Mouse (Mus musculus) ES-E14 (cell line): ENCODE data around the gene Fancl. TPM values are rescaled to one million over a fixed set of nuclear protein-coding genes. Genes with fewer than 3 reads are reported as not detected.
A peak's percentile ranks its signal among the peaks of the same experiment; 100 is the strongest.
"Not testable (repeated sequence)": the region's sequence is repeated elsewhere in the genome, so short reads cannot be mapped to it uniquely, and the experiment has no call there.

ENCODE experiments used
- DNase-seq: peaks from one replicate; pipeline ENCODE4 v3.0.0-alpha.2; 2013; ENCODE audit warnings: low read depth, low spot score
- H3K27ac ChIP-seq: 2 replicates; pipeline ENCODE4 v1.5.1; 2012; ENCODE audit warnings: low read depth, mild to moderate bottlenecking, low read length, moderate library complexity, mixed read lengths; ENCODE audit not compliant: poor library complexity, insufficient read depth, severe bottlenecking
- H3K36me3 ChIP-seq: 2 replicates; pipeline ENCODE4 v1.6.1; 2012; ENCODE audit warnings: mild to moderate bottlenecking, low read length, moderate library complexity, mixed read lengths; ENCODE audit not compliant: control insufficient read depth, poor library complexity, insufficient read depth, severe bottlenecking
- H3K4me1 ChIP-seq, 2 experiments: fragments of 150-350 bp in 1 of 2; sonication (generic) in 1 of 2; 2 replicates each; pipeline ENCODE4 v1.6.1; 2012; ENCODE audit warnings: low read length in 2 of 2, mild to moderate bottlenecking in 1 of 2, mixed read lengths in 1 of 2; ENCODE audit not compliant: control insufficient read depth in 2 of 2, insufficient read depth in 2 of 2, poor library complexity in 1 of 2
- H3K4me3 ChIP-seq, 2 experiments: fragments of 150-350 bp in 1 of 2; sonication (generic) in 1 of 2; 2 replicates each; pipeline ENCODE4 v1.5.1; 2012; ENCODE audit warnings: low read length in 2 of 2, low read depth in 1 of 2, mild to moderate bottlenecking in 1 of 2, mixed read lengths in 1 of 2; ENCODE audit not compliant: insufficient read depth in 1 of 2, poor library complexity in 1 of 2, severe bottlenecking in 1 of 2
- H3K9ac ChIP-seq: 2 replicates; pipeline ENCODE4 v1.6.1; 2012; ENCODE audit warnings: low read depth, mild to moderate bottlenecking, low read length, mixed read lengths; ENCODE audit not compliant: poor library complexity, insufficient read depth, severe bottlenecking
- H3K9me3 ChIP-seq: fragments of 150-350 bp; sonication (generic); 2 replicates; pipeline ENCODE4 v1.6.1; 2012; ENCODE audit warnings: low read depth, mild to moderate bottlenecking, low read length; ENCODE audit not compliant: control insufficient read depth, insufficient read depth
- CHD2 ChIP-seq: IDR thresholded peaks from 2 replicates; pipeline ENCODE4 v1.6.1; 2014; ENCODE audit warnings: mild to moderate bottlenecking, low read depth, low read length, inconsistent platforms
- HCFC1 ChIP-seq: IDR thresholded peaks from 2 replicates; pipeline ENCODE4 v1.6.1; 2012; ENCODE audit warnings: low read length, inconsistent platforms, borderline replicate concordance; ENCODE audit not compliant: insufficient read depth
- MAFK ChIP-seq: IDR thresholded peaks from 2 replicates; pipeline ENCODE4 v1.6.1; 2014; ENCODE audit warnings: mild to moderate bottlenecking, low read depth, low read length, inconsistent platforms; ENCODE audit not compliant: insufficient read depth
- ZC3H11A ChIP-seq: IDR thresholded peaks from 2 replicates; pipeline ENCODE4 v1.6.1; 2012; ENCODE audit warnings: low read depth, mild to moderate bottlenecking, inconsistent platforms, low read length, borderline replicate concordance
- ZNF384 ChIP-seq: IDR thresholded peaks from 2 replicates; pipeline ENCODE4 v1.6.1; 2012; ENCODE audit warnings: low read depth, low read length, inconsistent platforms
- in situ Hi-C, 2 experiments: fragments of 600-800 bp; cut with MboI; formaldehyde crosslinking; loops; one replicate each; pipeline ENCODE4 v1.15.1; 2025; ENCODE audit warnings: low sequenced_read_pairs in 2 of 2, inconsistent platforms in 1 of 2; ENCODE audit not compliant: unreplicated experiment in 2 of 2
- total RNA-seq: library from RNA; depleted of rRNA; stranded (reverse); fragments of 300-350 nt; gene quantifications from 2 replicates; pipeline ENCODE4 v1.2.3, GENCODE M21; 2012; rRNA removed

The Fancl gene
- total RNA-seq: 19.6 and 23.0 TPM in 2 replicates

GRCm38 (mm10) chr11:26385971-26386370 is at the start of gene Fancl:
Gene Fancl, plus strand, starts transcription at chr11:26386135.
- DNase-seq: no peak
- Histone ChIP-seq H3K27ac (no peak within 1 kb of the TSS; the same call in 1 of the 2 replicates), H3K4me1 (peaks cover 0 to 4% of the 10 kb centered on the region in 2 experiments; a peak in 1 of 4 replicates), H3K4me3 (peak within 1 kb of the TSS; percentile 80 to 99), H3K9me3 (no peaks in the 10 kb centered on the region), H3K9ac (peak within 1 kb of the TSS; percentile 95; the same call in 1 of the 2 replicates), H3K36me3 (no peaks in the 10 kb centered on the region)
- TF ChIP-seq ZC3H11A: no peak
- 0 out of 2 replicates have a peak, but pooled peaks have one; percentile 34 for TF ChIP-seq ZNF384
- in situ Hi-C loops: no loop called here

GRCm38 (mm10) chr11:26336848-26337247 is 49.1 kb upstream of the Fancl start:
- H3K4me3 ChIP-seq: no peak overlapping the region
- H3K27ac ChIP-seq: no peak overlapping the region
- DNase-seq: no peak
- TF ChIP-seq ZC3H11A (no peak), ZNF384 (no peak), MAFK (no peak), CHD2 (no peak)
- no peaks in the 10 kb centered on the region for H3K36me3 ChIP-seq
- in situ Hi-C loops: no loop called here
- H3K4me1 ChIP-seq: peaks cover 0 to 1% of the 10 kb centered on the region in 2 experiments; a peak in 1 of 4 replicates
- H3K9ac ChIP-seq: no peak overlapping the region
- H3K9me3 ChIP-seq: no peaks in the 10 kb centered on the region

- in situ Hi-C loops, H3K27ac ChIP-seq, H3K9ac ChIP-seq, DNase-seq, H3K36me3 ChIP-seq, H3K9me3 ChIP-seq, H3K4me3 ChIP-seq, H3K4me1 ChIP-seq: not testable (repeated sequence)
Observed at GRCm38 (mm10) chr11:26370176-26370575, 15.8 kb upstream of the Fancl start.

GRCm38 (mm10) chr11:26371980-26372379 is 14.0 kb upstream of the Fancl start:
- H3K36me3 ChIP-seq, H3K27ac ChIP-seq, H3K9ac ChIP-seq, H3K4me1 ChIP-seq, H3K4me3 ChIP-seq, H3K9me3 ChIP-seq, in situ Hi-C loops: not testable (repeated sequence)
- DNase-seq: peak; percentile 70

- DNase-seq: no peak
- Histone ChIP-seq H3K9me3 (peaks cover 5% of the 10 kb centered on the region), H3K4me3 (no peak overlapping the region), H3K36me3 (no peaks in the 10 kb centered on the region), H3K4me1 (peaks cover 0 to 3% of the 10 kb centered on the region in 2 experiments; a peak in 1 of 4 replicates), H3K27ac (no peak overlapping the region), H3K9ac (no peak overlapping the region)
- no peak for TF ChIP-seq CHD2
- no peak for TF ChIP-seq HCFC1
- no peak for TF ChIP-seq MAFK
- no peak for TF ChIP-seq ZC3H11A
- TF ChIP-seq ZNF384: no peak
- in situ Hi-C loops: no loop called here
Observed at GRCm38 (mm10) chr11:26374132-26374531, 11.8 kb upstream of the Fancl start.
